Mouse (Mus musculus): ENCODE data around the gene Cd63. TPM values are rescaled to one million over a fixed set of nuclear protein-coding genes. Genes with fewer than 3 reads are reported as not detected.

The Cd63 gene
- total RNA-seq, 1 experiment: 226 TPM

GRCm38 (mm10) chr10:128933976-128934721, 33.4 kb downstream of the Cd63 start:
- no peak for TF ChIP-seq MAFK (IDR thresholded peaks at IDR 0.05; ENCODE audit: insufficient read depth, low read depth, low read length)
- TF ChIP-seq CHD2 (IDR thresholded peaks at IDR 0.05; ENCODE audit: low read depth, low read length): no peak
- no peak for TF ChIP-seq ZNF384 (IDR thresholded peaks at IDR 0.05; ENCODE audit: low read depth, low read length)
- TF ChIP-seq HCFC1 (IDR thresholded peaks at IDR 0.05; ENCODE audit: borderline replicate concordance, insufficient read depth, low read length): no peak
- TF ChIP-seq ZC3H11A (IDR thresholded peaks at IDR 0.05; ENCODE audit: borderline replicate concordance, low read depth, low read length): no peak
- Histone ChIP-seq H3K36me3 (ENCODE audit: control insufficient read depth, insufficient read depth, low read length, poor library complexity, severe bottlenecking) (no peaks in the 10 kb centered on the region), H3K4me3 (ENCODE audit: insufficient read depth in 1 of 2, low read depth in 1 of 2, low read length in 2 of 2, poor library complexity in 1 of 2, severe bottlenecking in 1 of 2) (peak overlapping the region; percentile 63 to 78), H3K4me1 (ENCODE audit: control insufficient read depth in 2 of 2, insufficient read depth in 2 of 2, low read length in 2 of 2, poor library complexity in 1 of 2) (peaks cover 0 to 2% of the 10 kb centered on the region in 2 experiments; a peak in 1 of 4 replicates), H3K9me3 (ENCODE audit: control insufficient read depth, insufficient read depth, low read depth, low read length) (no peaks in the 10 kb centered on the region), H3K9ac (ENCODE audit: insufficient read depth, low read depth, low read length, poor library complexity, severe bottlenecking) (peak overlapping the region; percentile 46), H3K27ac (ENCODE audit: insufficient read depth, low read depth, low read length, poor library complexity, severe bottlenecking) (no peak overlapping the region)
- in situ Hi-C loops (cut with MboI; ENCODE audit: low sequenced_read_pairs in 2 of 2, unreplicated experiment in 2 of 2): no loop called here
- no peak for DNase-seq (ENCODE audit: low read depth, low spot score)

- Histone ChIP-seq H3K4me3 (ENCODE audit: insufficient read depth in 1 of 2, low read depth in 1 of 2, low read length in 2 of 2, poor library complexity in 1 of 2, severe bottlenecking in 1 of 2) (no peak overlapping the region), H3K36me3 (ENCODE audit: control insufficient read depth, insufficient read depth, low read length, poor library complexity, severe bottlenecking) (no peaks in the 10 kb centered on the region)
Observed at GRCm38 (mm10) chr10:128934997-128935787, 34.4 kb downstream of the Cd63 start.

GRCm38 (mm10) chr10:128935826-128936440, 35.1 kb downstream of the Cd63 start:
- no peak overlapping the region for H3K4me3 ChIP-seq (ENCODE audit: insufficient read depth in 1 of 2, low read depth in 1 of 2, low read length in 2 of 2, poor library complexity in 1 of 2, severe bottlenecking in 1 of 2)
- no peak for DNase-seq (ENCODE audit: low read depth, low spot score)
- no peak overlapping the region for H3K27ac ChIP-seq (ENCODE audit: insufficient read depth, low read depth, low read length, poor library complexity, severe bottlenecking)
- peaks cover 0 to 2% of the 10 kb centered on the region in 2 experiments; a peak in 1 of 4 replicates for H3K4me1 ChIP-seq (ENCODE audit: control insufficient read depth in 2 of 2, insufficient read depth in 2 of 2, low read length in 2 of 2, poor library complexity in 1 of 2)
- in situ Hi-C loops (cut with MboI; ENCODE audit: low sequenced_read_pairs in 2 of 2, unreplicated experiment in 2 of 2): no loop called here
- H3K9ac ChIP-seq (ENCODE audit: insufficient read depth, low read depth, low read length, poor library complexity, severe bottlenecking): no peak overlapping the region
- TF ChIP-seq HCFC1 (IDR thresholded peaks at IDR 0.05; ENCODE audit: borderline replicate concordance, insufficient read depth, low read length): no peak
- no peak for TF ChIP-seq ZNF384 (IDR thresholded peaks at IDR 0.05; ENCODE audit: low read depth, low read length)
- no peaks in the 10 kb centered on the region for H3K9me3 ChIP-seq (ENCODE audit: control insufficient read depth, insufficient read depth, low read depth, low read length)
- H3K36me3 ChIP-seq (ENCODE audit: control insufficient read depth, insufficient read depth, low read length, poor library complexity, severe bottlenecking): no peaks in the 10 kb centered on the region

More at GRCm38 (mm10) chr10:128934997-128935787, 34.4 kb downstream of the Cd63 start:
- peaks cover 0 to 2% of the 10 kb centered on the region in 2 experiments; a peak in 1 of 4 replicates for H3K4me1 ChIP-seq (ENCODE audit: control insufficient read depth in 2 of 2, insufficient read depth in 2 of 2, low read length in 2 of 2, poor library complexity in 1 of 2)
- TF ChIP-seq ZNF384 (IDR thresholded peaks at IDR 0.05; ENCODE audit: low read depth, low read length) (no peak), ZC3H11A (IDR thresholded peaks at IDR 0.05; ENCODE audit: borderline replicate concordance, low read depth, low read length) (no peak)
- in situ Hi-C loops (cut with MboI; ENCODE audit: low sequenced_read_pairs in 2 of 2, unreplicated experiment in 2 of 2): no loop called here
- H3K9ac ChIP-seq (ENCODE audit: insufficient read depth, low read depth, low read length, poor library complexity, severe bottlenecking): no peak overlapping the region
- H3K27ac ChIP-seq (ENCODE audit: insufficient read depth, low read depth, low read length, poor library complexity, severe bottlenecking): no peak overlapping the region
- no peaks in the 10 kb centered on the region for H3K9me3 ChIP-seq (ENCODE audit: control insufficient read depth, insufficient read depth, low read depth, low read length)
- no peak for DNase-seq (ENCODE audit: low read depth, low spot score)

- Histone ChIP-seq H3K9me3 (ENCODE audit: control insufficient read depth, insufficient read depth, low read depth, low read length) (no peaks in the 10 kb centered on the region), H3K27ac (ENCODE audit: insufficient read depth, low read depth, low read length, poor library complexity, severe bottlenecking) (no peak overlapping the region), H3K9ac (ENCODE audit: insufficient read depth, low read depth, low read length, poor library complexity, severe bottlenecking) (no peak overlapping the region), H3K4me1 (ENCODE audit: control insufficient read depth in 2 of 2, insufficient read depth in 2 of 2, low read length in 2 of 2, poor library complexity in 1 of 2) (peaks cover 0 to 2% of the 10 kb centered on the region in 2 experiments; a peak in 1 of 4 replicates), H3K36me3 (ENCODE audit: control insufficient read depth, insufficient read depth, low read length, poor library complexity, severe bottlenecking) (no peaks in the 10 kb centered on the region), H3K4me3 (ENCODE audit: insufficient read depth in 1 of 2, low read depth in 1 of 2, low read length in 2 of 2, poor library complexity in 1 of 2, severe bottlenecking in 1 of 2) (no peak overlapping the region)
- no peak for TF ChIP-seq MAFK (IDR thresholded peaks at IDR 0.05; ENCODE audit: insufficient read depth, low read depth, low read length)
- no peak for TF ChIP-seq CHD2 (IDR thresholded peaks at IDR 0.05; ENCODE audit: low read depth, low read length)
- no peak for TF ChIP-seq ZNF384 (IDR thresholded peaks at IDR 0.05; ENCODE audit: low read depth, low read length)
- TF ChIP-seq ZC3H11A (IDR thresholded peaks at IDR 0.05; ENCODE audit: borderline replicate concordance, low read depth, low read length): no peak
- DNase-seq (ENCODE audit: low read depth, low spot score): no peak
- in situ Hi-C loops (cut with MboI; ENCODE audit: low sequenced_read_pairs in 2 of 2, unreplicated experiment in 2 of 2): no loop called here
Observed at GRCm38 (mm10) chr10:128937756-128938390, 37.1 kb downstream of the Cd63 start.

Data from ES-E14 (cell line).